Mouse (Mus musculus) limb, embryonic 14.5 days (tissue): ENCODE results near the gene Parp1. TPM values are rescaled to one million over a fixed set of nuclear protein-coding genes. Genes with fewer than 3 reads are reported as not detected.

Experiments used
- ATAC-seq: fragments of 200-750 bp; cut with Nextera tagmentation; 2 replicates; pipeline ENCODE4 v1.8.0; 2017; ENCODE audit warnings: low read depth, moderate number of reproducible peaks, moderate TSS enrichment; ENCODE audit not compliant: low FRiP score
- DNase-seq: peaks from one replicate; pipeline ENCODE4 v3.0.0-alpha.2; 2015; ENCODE audit warnings: low spot score
- H3K27ac ChIP-seq: fragments of 300-500 bp; sonication (generic); replicated peaks from 2 replicates; pipeline ENCODE4 v1.5.1; 2014; ENCODE audit warnings: low read depth, mild to moderate bottlenecking, low read length, moderate library complexity, mixed read lengths
- H3K27me3 ChIP-seq: fragments of 300-500 bp; sonication (generic); 2 replicates; pipeline ENCODE4 v1.6.1; 2014; ENCODE audit warnings: low read length, mixed read lengths; ENCODE audit not compliant: control insufficient read depth, insufficient read depth
- H3K36me3 ChIP-seq: fragments of 300-500 bp; sonication (generic); 2 replicates; pipeline ENCODE4 v1.6.1; 2014; ENCODE audit warnings: mild to moderate bottlenecking, low read length, moderate library complexity, mixed read lengths; ENCODE audit not compliant: control insufficient read depth, insufficient read depth
- H3K4me1 ChIP-seq: fragments of 300-500 bp; sonication (generic); 2 replicates; pipeline ENCODE4 v1.6.1; 2014; ENCODE audit warnings: antibody characterized with exemption, low read length, mixed read lengths; ENCODE audit not compliant: control insufficient read depth, insufficient read depth
- H3K4me2 ChIP-seq: fragments of 300-500 bp; sonication (generic); replicated peaks from 2 replicates; pipeline ENCODE4 v1.6.1; 2014; ENCODE audit warnings: low read depth, mild to moderate bottlenecking, low read length, moderate library complexity; ENCODE audit not compliant: severe bottlenecking
- H3K4me3 ChIP-seq: fragments of 300-500 bp; sonication (generic); replicated peaks from 2 replicates; pipeline ENCODE4 v1.5.1; 2014; ENCODE audit warnings: low read length
- H3K9ac ChIP-seq: fragments of 300-500 bp; sonication (generic); 2 replicates; pipeline ENCODE4 v1.6.1; 2014; ENCODE audit warnings: mild to moderate bottlenecking, low read depth, low read length, moderate library complexity; ENCODE audit not compliant: severe bottlenecking
- H3K9me3 ChIP-seq: fragments of 300-500 bp; sonication (generic); 2 replicates; pipeline ENCODE4 v1.6.1; 2016; ENCODE audit warnings: low read length; ENCODE audit not compliant: control insufficient read depth
- POLR2A ChIP-seq: fragments of 200-500 bp; IDR thresholded peaks from 2 replicates; pipeline ENCODE4 v1.8.0; 2012; ENCODE audit warnings: inconsistent platforms, mild to moderate bottlenecking, moderate library complexity, borderline replicate concordance; ENCODE audit not compliant: insufficient read depth, insufficient read length; ENCODE audit errors: extremely low read depth
- WGBS: fragments of 180-500 bp; shearing (Covaris S2); extraction: QIAGEN DNeasy Blood & Tissue Kit; methylation state at CpG from one replicate; pipeline ENCODE4 v1.1.7; 2014; 5-methylcytosine and 5-hydroxymethylcytosine counted together
- polyA plus RNA-seq, 2 experiments: library from polyadenylated mRNA; depleted of rRNA in 1 of 2; stranded (reverse) in 1 of 2; unstranded in 1 of 2; fragments of >200 nt; fragmentation: Nextera tagmentation in 1 of 2; extraction: Ambion mirVana in 1 of 2; gene quantifications; 2 replicates each; pipeline versions ENCODE4 v1.2.1 to v1.2.3; 2012 to 2014

The Parp1 gene
- polyA plus RNA-seq, 2 experiments: 107 to 108 TPM

DNA sequence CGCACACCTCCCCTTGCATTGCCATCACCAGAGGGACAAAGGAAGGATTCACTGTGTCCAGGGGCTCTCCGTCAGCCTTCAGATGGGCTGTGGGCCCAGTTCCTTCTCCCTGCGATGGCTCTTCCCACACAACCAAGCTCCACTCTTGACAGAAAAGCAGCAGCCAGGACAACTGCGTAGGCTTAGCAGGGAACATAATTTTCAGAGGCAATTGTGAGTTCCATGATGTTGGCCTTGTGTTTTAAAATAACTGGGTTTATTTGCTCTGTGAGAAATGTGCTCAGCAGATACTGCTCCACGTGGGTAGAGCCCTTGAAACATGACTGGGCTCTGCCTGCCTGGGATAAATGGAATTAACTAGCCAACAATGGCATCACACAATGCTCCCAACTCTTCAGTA, 3.8 kb upstream of the Parp1 start:
- no peaks in the 10 kb centered on the region for H3K27me3 ChIP-seq

GRCm38 (mm10) chr1:180567761-180568160, 963 bp upstream of the Parp1 start:
- 79% methylated on average over 4 of the region's 4 CpGs for WGBS
- peaks cover 15% of the 10 kb centered on the region for H3K4me1 ChIP-seq
- no peak for TF ChIP-seq POLR2A

More for the DNA sequence above, 3.8 kb upstream of the Parp1 start:
- Histone ChIP-seq H3K4me2 (no peak overlapping the region), H3K27ac (no peak overlapping the region), H3K9me3 (no peaks in the 10 kb centered on the region), H3K4me1 (peaks cover 4% of the 10 kb centered on the region; the same call in 1 of the 2 replicates), H3K36me3 (no peaks in the 10 kb centered on the region), H3K4me3 (no peak overlapping the region), H3K9ac (no peak overlapping the region)
- ATAC-seq (no peak), DNase-seq (no peak)
- whole genome bisulfite sequencing: 87% methylated on average over 5 of the region's 5 CpGs
- no peak for TF ChIP-seq POLR2A

GRCm38 (mm10) chr1:180568248-180568647, 476 bp upstream of the Parp1 start:
- peaks cover 4% of the 10 kb centered on the region for H3K36me3 ChIP-seq
- H3K4me1 ChIP-seq: peaks cover 15% of the 10 kb centered on the region
- peak overlapping the region; percentile 76 for H3K9ac ChIP-seq
- H3K27me3 ChIP-seq: no peaks in the 10 kb centered on the region
- peak overlapping the region; percentile 6 for H3K27ac ChIP-seq
- DNase-seq: no peak
- no peak for TF ChIP-seq POLR2A
- H3K4me3 ChIP-seq: peak overlapping the region; percentile 81
- H3K4me2 ChIP-seq: peak overlapping the region; percentile 70
- 35% methylated on average over 7 of the region's 7 CpGs for WGBS
- peak; percentile 26 for ATAC-seq
- H3K9me3 ChIP-seq: no peaks in the 10 kb centered on the region

More at GRCm38 (mm10) chr1:180567761-180568160, 963 bp upstream of the Parp1 start:
- Histone ChIP-seq H3K4me3 (no peak overlapping the region), H3K4me2 (no peak overlapping the region), H3K36me3 (0 out of 2 replicates have a peak, but pooled peaks cover 3% of the 10 kb centered on the region), H3K9ac (no peak overlapping the region), H3K27me3 (no peaks in the 10 kb centered on the region), H3K27ac (no peak overlapping the region), H3K9me3 (no peaks in the 10 kb centered on the region)
- no peak for ATAC-seq
- no peak for DNase-seq

- peak overlapping the region; percentile 81 for H3K4me3 ChIP-seq
- peaks cover 13% of the 10 kb centered on the region for H3K36me3 ChIP-seq
- TF ChIP-seq POLR2A: no peak
- DNase-seq (no peak), ATAC-seq (no peak)
- peak overlapping the region; percentile 76 for H3K9ac ChIP-seq
- H3K27ac ChIP-seq: peak overlapping the region; percentile 91
- H3K4me2 ChIP-seq: peak overlapping the region; percentile 70
- peaks cover 15% of the 10 kb centered on the region for H3K4me1 ChIP-seq
- 0% methylated on average over 17 of the region's 17 CpGs for WGBS
- H3K27me3 ChIP-seq: no peaks in the 10 kb centered on the region
- no peaks in the 10 kb centered on the region for H3K9me3 ChIP-seq
These were observed 729 bp downstream of the Parp1 start for GRCm38 (mm10) chr1:180569453-180569852.

DNA sequence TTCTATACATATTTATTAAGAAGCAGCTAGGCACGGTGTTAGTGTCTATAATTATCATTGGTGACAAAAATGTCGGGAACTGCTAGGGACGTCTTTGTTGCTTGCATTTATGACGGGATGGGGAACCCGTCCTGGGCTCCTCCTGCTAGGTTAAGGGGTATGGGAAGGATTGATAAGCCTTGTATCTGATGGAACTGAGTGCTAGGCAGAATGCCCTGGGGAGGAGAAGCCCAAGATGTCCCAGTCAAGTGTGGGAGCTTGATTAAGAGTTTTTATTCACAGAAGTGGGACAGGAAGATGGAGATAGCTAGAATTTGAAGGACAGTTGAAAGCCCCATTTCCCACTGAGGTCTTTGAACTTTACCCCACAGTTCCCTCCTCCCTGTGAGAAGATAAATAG, 1.5 kb downstream of the Parp1 start:
- H3K27me3 ChIP-seq: no peaks in the 10 kb centered on the region
- H3K9me3 ChIP-seq: no peaks in the 10 kb centered on the region
- H3K27ac ChIP-seq: no peak overlapping the region
- H3K9ac ChIP-seq: peak overlapping the region; percentile 76
- H3K4me3 ChIP-seq: peak overlapping the region; percentile 81
- WGBS: 14% methylated on average over 5 of the region's 5 CpGs
- ATAC-seq (no peak), DNase-seq (no peak)
- peaks cover 16% of the 10 kb centered on the region for H3K36me3 ChIP-seq
- no peak for TF ChIP-seq POLR2A
- H3K4me1 ChIP-seq: peaks cover 15% of the 10 kb centered on the region
- H3K4me2 ChIP-seq: peak overlapping the region; percentile 70
